Mouse (Mus musculus) limb, embryonic 15.5 days (tissue): ENCODE data around the gene Pxdn. TPM values are rescaled to one million over a fixed set of nuclear protein-coding genes. Genes with fewer than 3 reads are reported as not detected.

Source experiments
- ATAC-seq: fragments of 200-750 bp; cut with Nextera tagmentation; 2 replicates; pipeline ENCODE4 v1.8.0; 2017; ENCODE audit warnings: low read depth, moderate TSS enrichment; ENCODE audit not compliant: insufficient number of reproducible peaks, low FRiP score, low TSS enrichment
- H3K27ac ChIP-seq: fragments of 300-500 bp; sonication (generic); 2 replicates; pipeline ENCODE4 v1.5.1; 2015; ENCODE audit warnings: moderate library complexity, mild to moderate bottlenecking, inconsistent platforms
- H3K27me3 ChIP-seq: fragments of 300-500 bp; sonication (generic); 2 replicates; pipeline ENCODE4 v1.6.1; 2015; ENCODE audit warnings: inconsistent platforms
- H3K36me3 ChIP-seq: fragments of 300-500 bp; sonication (generic); 2 replicates; pipeline ENCODE4 v1.6.1; 2015; ENCODE audit warnings: inconsistent platforms
- H3K4me1 ChIP-seq: fragments of 300-500 bp; sonication (generic); 2 replicates; pipeline ENCODE4 v1.6.1; 2015; ENCODE audit warnings: inconsistent platforms
- H3K4me2 ChIP-seq: fragments of 300-500 bp; sonication (generic); 2 replicates; pipeline ENCODE4 v1.6.1; 2015; ENCODE audit warnings: mild to moderate bottlenecking, inconsistent platforms
- H3K4me3 ChIP-seq: fragments of 300-500 bp; sonication (generic); 2 replicates; pipeline ENCODE4 v1.5.1; 2015; ENCODE audit warnings: mild to moderate bottlenecking, inconsistent platforms
- H3K9ac ChIP-seq: fragments of 300-500 bp; sonication (generic); 2 replicates; pipeline ENCODE4 v1.6.1; 2015; ENCODE audit warnings: inconsistent platforms
- H3K9me3 ChIP-seq: fragments of 300-500 bp; sonication (generic); 2 replicates; pipeline ENCODE4 v1.6.1; 2016; ENCODE audit warnings: inconsistent platforms
- WGBS: fragments of 180-500 bp; shearing (Covaris S2); methylation state at CpG from one replicate; pipeline ENCODE4 v1.1.7; 2015; 5-methylcytosine and 5-hydroxymethylcytosine counted together
- polyA plus RNA-seq: library from polyadenylated mRNA; unstranded; fragments of >200 nt; fragmentation: Nextera tagmentation; extraction: Ambion mirVana; gene quantifications from 2 replicates; pipeline ENCODE4 v1.2.1, GENCODE M21; 2015

The Pxdn gene
- 103 and 110 TPM in 2 replicates for polyA plus RNA-seq

DNA sequence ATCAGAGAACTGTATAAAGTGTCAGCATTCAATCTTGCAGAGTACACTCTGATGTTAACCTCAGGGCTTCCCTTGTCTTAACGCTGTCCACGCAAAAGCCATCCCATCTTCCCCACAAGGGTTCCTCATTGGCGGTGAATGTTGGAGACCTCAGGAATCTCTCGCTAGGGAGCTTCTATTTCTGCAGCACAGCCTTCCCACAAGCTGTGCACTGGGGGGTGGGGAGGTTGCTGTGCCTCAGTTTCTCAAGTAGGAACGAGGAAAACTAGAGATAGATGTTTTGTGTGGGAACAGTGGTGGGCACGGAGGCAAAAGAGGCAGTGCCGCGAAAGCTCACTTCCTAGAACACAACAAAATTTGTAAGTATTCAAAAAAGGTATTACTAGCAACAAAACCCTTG is at the start of gene Pxdn:
Gene Pxdn, plus strand, starts transcription at position 301 of the 400 bp plus-strand sequence.
- Histone ChIP-seq H3K4me2 (peak within 1 kb of the TSS; percentile 63), H3K36me3 (0 out of 2 replicates have a peak, but pooled peaks cover 3% of the 10 kb centered on the region), H3K9ac (peak within 1 kb of the TSS; percentile 83), H3K27ac (peak within 1 kb of the TSS; percentile 93), H3K4me3 (peak within 1 kb of the TSS; percentile 78), H3K9me3 (no peaks in the 10 kb centered on the region), H3K27me3 (no peaks in the 10 kb centered on the region), H3K4me1 (peaks cover 42% of the 10 kb centered on the region)
- no peak for ATAC-seq
- 42% methylated on average over 8 of the region's 8 CpGs for WGBS

DNA sequence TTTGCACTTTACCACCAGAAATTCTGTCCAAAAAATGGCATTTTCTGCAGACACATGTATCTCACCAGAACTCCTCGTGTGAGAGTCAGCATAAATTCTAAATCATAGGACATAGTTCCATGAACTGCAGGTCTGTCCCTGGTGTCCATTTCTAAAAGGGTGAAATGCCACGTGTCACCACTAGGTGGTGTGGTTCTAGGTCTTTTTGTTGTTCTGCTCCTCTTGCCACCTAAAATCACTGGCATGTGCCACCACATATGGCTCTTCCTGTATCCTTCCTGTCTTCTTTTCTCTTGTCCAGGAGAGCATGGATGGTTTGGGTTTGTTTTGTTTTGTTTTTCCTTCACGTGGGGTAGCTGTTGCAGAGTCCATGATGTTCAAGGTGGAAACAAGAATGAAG is 42.7 kb upstream of the Pxdn start:
- 13% methylated on average over 3 of the region's 3 CpGs for WGBS
- H3K4me3 ChIP-seq, result no peak overlapping the region
- no peak overlapping the region for H3K4me2 ChIP-seq
- H3K27me3 ChIP-seq, result no peaks in the 10 kb centered on the region
- ATAC-seq, result no peak
- no peaks in the 10 kb centered on the region for H3K36me3 ChIP-seq
- H3K4me1 ChIP-seq, result no peaks in the 10 kb centered on the region
- no peak overlapping the region for H3K9ac ChIP-seq
- no peaks in the 10 kb centered on the region for H3K9me3 ChIP-seq
- no peak overlapping the region for H3K27ac ChIP-seq

DNA sequence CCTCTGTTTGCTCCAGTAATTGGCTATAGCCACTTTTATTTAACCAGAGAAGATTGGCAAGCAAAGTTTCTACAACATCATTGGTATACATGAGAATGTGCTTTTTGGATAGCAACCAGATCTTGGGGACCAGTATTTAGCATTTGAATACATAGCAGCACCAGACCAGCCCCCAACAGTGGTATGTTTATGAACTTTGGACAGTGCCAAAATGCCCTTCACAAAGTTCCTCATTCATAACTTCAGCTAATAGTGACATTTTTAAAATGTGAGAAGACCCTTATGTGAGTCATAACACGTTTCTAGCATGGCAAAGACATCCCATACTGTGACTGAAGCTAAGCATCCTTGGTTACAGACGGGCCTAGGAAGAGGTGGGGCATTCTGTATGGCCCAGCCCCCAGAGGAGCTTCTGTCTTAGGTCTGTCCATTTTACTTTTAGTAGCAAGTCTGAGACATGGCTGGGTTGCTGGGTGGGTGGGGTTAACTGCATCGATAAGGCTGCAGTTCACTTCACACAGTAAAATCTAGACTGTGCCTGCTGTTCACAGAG is 39.8 kb upstream of the Pxdn start:
- no peak overlapping the region for H3K9ac ChIP-seq
- no peak for ATAC-seq
- no peak overlapping the region for H3K27ac ChIP-seq
- no peaks in the 10 kb centered on the region for H3K27me3 ChIP-seq
- H3K4me3 ChIP-seq, result no peak overlapping the region
- no peak overlapping the region for H3K4me2 ChIP-seq
- 74% methylated on average over 3 of the region's 3 CpGs for WGBS
- H3K4me1 ChIP-seq, result no peaks in the 10 kb centered on the region
- no peaks in the 10 kb centered on the region for H3K9me3 ChIP-seq
- H3K36me3 ChIP-seq, result no peaks in the 10 kb centered on the region

DNA sequence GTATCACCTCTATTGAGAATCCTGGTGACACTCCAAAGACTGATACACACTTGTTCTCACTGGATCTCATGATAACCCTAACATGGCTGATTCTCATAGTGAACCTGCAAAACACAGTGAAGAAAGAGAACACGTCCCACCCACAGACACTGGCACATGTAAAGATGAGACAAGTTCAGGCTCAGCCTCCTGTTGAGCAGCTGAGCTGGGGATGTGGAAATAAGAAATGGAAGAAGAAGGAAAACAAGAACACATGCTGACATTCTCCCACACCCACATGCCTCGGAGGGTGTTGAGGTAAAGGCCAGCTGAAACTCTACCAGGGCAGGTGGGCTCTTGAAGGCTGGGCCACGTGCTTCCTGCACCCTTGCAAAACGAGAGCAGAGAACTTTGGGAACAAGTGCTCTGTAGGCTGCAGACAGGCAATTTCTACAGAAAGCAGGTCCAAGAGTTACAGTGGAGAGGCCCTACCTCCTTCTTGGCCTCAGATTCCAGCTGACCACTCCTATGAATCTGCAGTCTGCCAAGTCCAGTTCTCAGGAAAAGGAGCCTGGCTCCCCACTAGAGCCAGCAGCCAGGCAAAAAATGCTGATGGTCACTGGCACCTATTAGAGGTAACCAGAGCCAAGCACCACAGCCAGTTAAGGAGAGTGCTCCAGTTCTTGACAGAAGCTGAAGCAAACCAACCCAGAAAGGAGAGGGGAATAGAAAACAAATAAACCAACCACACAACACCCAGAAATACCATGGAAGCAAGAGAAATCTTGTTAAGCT is 33.1 kb upstream of the Pxdn start:
- 60% methylated on average over 4 of the region's 4 CpGs for WGBS
- Histone ChIP-seq H3K4me2 (no peak overlapping the region), H3K4me3 (no peak overlapping the region), H3K4me1 (peaks cover 18% of the 10 kb centered on the region; the same call in 1 of the 2 replicates), H3K27ac (no peak overlapping the region), H3K27me3 (no peaks in the 10 kb centered on the region), H3K36me3 (no peaks in the 10 kb centered on the region), H3K9me3 (no peaks in the 10 kb centered on the region), H3K9ac (no peak overlapping the region)
- ATAC-seq, result no peak

DNA sequence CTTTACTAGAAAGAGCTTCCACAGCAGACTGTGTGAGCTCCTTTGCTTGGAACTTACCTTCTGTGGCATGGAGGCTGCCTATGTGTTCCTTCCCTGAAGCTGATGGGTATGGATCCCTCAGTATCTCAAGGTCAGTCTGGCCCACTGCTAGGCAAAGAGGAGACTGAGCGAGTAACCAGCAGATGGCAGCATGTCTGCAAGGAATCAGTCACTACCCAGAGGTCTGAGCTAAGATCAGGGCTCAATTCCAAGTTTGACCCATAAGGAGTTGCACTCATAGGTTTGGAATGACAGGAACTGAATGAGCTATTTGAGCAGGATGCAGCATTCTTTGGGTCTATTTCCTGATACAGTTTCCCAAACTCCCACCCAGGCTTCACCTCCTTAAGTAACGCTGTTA is 30.4 kb upstream of the Pxdn start:
- Histone ChIP-seq H3K4me2 (no peak overlapping the region), H3K36me3 (no peaks in the 10 kb centered on the region), H3K4me3 (no peak overlapping the region), H3K4me1 (peaks cover 18% of the 10 kb centered on the region; the same call in 1 of the 2 replicates), H3K27ac (0 out of 2 replicates have a peak overlapping the region, but pooled peaks have one; percentile 9), H3K9ac (no peak overlapping the region), H3K27me3 (no peaks in the 10 kb centered on the region), H3K9me3 (no peaks in the 10 kb centered on the region)
- no peak for ATAC-seq
- WGBS, result 38% methylated on average over 2 of the region's 2 CpGs

DNA sequence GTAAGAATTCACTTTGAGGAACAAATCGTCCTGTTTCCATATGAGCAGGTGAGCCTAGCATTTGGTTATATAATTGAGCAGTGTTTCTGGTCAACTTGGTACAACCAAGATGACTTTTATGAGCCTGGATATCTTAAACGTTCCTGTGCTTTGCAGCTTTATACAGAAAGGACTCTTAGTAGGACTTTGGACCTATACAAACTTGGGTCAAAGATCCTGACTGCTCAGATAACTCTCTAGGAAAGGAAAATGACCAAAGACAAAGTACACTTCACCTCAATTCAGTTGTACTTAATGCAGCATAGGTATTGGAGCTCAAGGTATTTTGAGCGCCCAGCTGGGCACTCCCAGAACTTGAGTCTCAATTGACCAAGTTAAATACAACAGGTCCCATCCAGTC is 21.3 kb upstream of the Pxdn start:
- Histone ChIP-seq H3K4me1 (no peaks in the 10 kb centered on the region), H3K4me2 (no peak overlapping the region), H3K4me3 (no peak overlapping the region), H3K27me3 (no peaks in the 10 kb centered on the region), H3K9ac (no peak overlapping the region), H3K27ac (no peak overlapping the region), H3K36me3 (no peaks in the 10 kb centered on the region), H3K9me3 (no peaks in the 10 kb centered on the region)
- 82% methylated on average over 3 of the region's 3 CpGs for WGBS
- ATAC-seq, result no peak

DNA sequence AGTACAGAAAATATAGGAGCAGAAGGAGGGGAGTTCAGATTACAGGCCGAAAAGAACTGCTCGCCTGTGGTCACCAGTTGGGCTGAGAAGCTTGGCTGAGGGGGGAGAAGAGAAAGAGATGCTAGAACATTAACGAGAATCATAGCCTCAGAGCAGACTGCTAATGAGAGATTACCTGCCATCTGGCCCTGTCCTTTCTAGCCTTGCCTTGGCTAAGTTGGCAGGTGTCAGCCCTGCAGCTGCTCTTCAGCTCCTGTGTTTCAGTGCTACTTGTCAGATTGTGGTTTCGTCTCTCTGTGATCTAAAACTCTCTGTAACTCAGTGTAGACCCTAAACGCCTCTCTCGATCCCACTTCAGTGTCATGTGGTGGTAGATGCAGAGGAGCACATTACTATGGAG is 20.6 kb upstream of the Pxdn start:
- Histone ChIP-seq H3K4me2 (no peak overlapping the region), H3K9ac (no peak overlapping the region), H3K27ac (no peak overlapping the region), H3K4me1 (no peaks in the 10 kb centered on the region), H3K4me3 (no peak overlapping the region), H3K27me3 (no peaks in the 10 kb centered on the region), H3K9me3 (no peaks in the 10 kb centered on the region), H3K36me3 (no peaks in the 10 kb centered on the region)
- 76% methylated on average over 6 of the region's 6 CpGs for whole genome bisulfite sequencing
- no peak for ATAC-seq

DNA sequence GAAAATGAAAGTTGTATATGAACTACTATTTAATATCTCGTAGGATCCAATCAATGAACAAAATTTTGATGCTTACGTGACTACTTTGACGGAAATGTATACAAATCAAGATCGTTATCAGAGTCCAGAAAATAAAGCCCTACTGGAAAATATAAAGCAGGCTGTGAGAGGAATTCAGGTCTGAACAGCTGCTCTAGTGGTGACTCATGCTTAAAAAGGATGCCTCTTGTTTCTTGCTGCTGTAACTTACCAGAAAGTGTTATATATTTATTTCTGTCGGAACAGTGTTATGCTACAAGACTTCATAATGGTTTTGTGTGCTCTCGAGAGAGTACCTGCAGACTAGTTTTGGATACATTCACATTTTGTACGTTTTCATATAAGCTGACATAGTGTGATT is 17.1 kb upstream of the Pxdn start:
- Histone ChIP-seq H3K27ac (no peak overlapping the region), H3K36me3 (no peaks in the 10 kb centered on the region), H3K4me2 (no peak overlapping the region), H3K4me1 (no peaks in the 10 kb centered on the region), H3K4me3 (no peak overlapping the region), H3K27me3 (no peaks in the 10 kb centered on the region), H3K9ac (no peak overlapping the region), H3K9me3 (no peaks in the 10 kb centered on the region)
- WGBS, result 61% methylated on average over 7 of the region's 7 CpGs
- ATAC-seq, result no peak

DNA sequence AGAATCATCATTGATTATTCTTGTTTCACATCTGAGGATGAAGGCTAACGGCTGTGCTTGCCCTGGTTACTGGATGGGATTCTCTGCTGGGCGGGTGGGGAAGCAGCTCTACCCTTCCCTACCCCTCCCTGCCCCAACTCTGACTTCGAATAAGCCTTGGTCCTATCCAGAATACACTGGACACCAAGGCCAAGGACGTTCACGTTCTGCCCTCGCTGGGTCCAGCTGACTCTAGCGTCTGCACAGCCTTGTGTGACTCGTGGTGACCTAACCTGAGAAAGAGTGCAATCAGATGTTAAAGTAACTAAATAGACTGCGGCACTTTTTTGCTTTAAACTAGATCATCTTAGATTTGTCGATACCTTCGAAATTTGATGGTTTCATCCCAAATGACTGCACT is 15.9 kb upstream of the Pxdn start:
- ATAC-seq, result no peak
- H3K4me3 ChIP-seq, result no peak overlapping the region
- H3K27me3 ChIP-seq, result no peaks in the 10 kb centered on the region
- WGBS, result 77% methylated on average over 11 of the region's 11 CpGs
- no peaks in the 10 kb centered on the region for H3K4me1 ChIP-seq
- no peaks in the 10 kb centered on the region for H3K9me3 ChIP-seq
- no peaks in the 10 kb centered on the region for H3K36me3 ChIP-seq
- H3K27ac ChIP-seq, result no peak overlapping the region
- H3K4me2 ChIP-seq, result no peak overlapping the region
- no peak overlapping the region for H3K9ac ChIP-seq

DNA sequence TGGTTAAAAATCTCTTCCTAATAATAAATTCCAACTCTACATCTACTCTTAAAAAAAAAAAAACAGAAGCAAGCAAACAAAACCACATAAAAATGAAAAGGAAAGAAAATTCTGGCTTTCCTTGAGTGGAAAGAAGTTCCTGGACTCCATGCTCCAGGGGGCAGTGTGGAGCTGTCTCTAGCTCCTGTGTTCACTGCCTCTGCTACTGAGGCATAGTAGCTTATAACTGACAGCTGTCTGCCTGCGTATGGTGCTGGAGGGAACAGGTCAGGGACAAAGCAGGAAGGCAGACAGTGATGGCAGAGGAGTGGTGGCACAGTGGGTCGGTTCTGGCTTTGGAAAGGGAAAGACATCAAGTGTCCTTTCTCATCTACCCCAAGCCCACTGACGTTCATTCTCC is 10.5 kb upstream of the Pxdn start:
- WGBS, result 34% methylated on average over 3 of the region's 3 CpGs
- no peak for ATAC-seq
- no peaks in the 10 kb centered on the region for H3K27me3 ChIP-seq
- no peak overlapping the region for H3K9ac ChIP-seq
- H3K4me1 ChIP-seq, result no peaks in the 10 kb centered on the region
- no peak overlapping the region for H3K4me2 ChIP-seq
- no peak overlapping the region for H3K27ac ChIP-seq
- no peaks in the 10 kb centered on the region for H3K9me3 ChIP-seq
- no peak overlapping the region for H3K4me3 ChIP-seq
- no peaks in the 10 kb centered on the region for H3K36me3 ChIP-seq

DNA sequence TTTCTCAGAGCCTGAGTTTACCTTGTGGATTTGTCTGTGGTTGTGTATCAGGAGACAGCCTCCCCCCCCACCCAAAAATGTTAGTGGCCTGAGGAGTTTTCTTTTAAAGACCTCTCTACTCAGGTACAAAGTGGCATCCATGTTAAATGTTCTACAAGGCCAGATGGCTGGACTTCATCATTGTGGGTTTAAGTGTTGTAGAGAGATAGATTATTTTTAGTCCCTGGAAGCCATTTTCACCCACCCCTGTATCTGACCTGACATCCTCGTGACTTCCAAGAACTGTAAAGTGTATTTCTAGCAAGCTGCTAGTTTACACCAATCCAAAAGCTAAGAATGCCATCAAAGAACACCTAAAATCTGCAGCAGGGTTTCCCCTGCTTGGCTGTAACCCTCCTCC is 6.8 kb upstream of the Pxdn start:
- Histone ChIP-seq H3K4me1 (0 out of 2 replicates have a peak, but pooled peaks cover 2% of the 10 kb centered on the region), H3K4me2 (no peak overlapping the region), H3K36me3 (no peaks in the 10 kb centered on the region), H3K9me3 (no peaks in the 10 kb centered on the region), H3K27ac (no peak overlapping the region), H3K27me3 (no peaks in the 10 kb centered on the region), H3K4me3 (no peak overlapping the region), H3K9ac (no peak overlapping the region)
- no peak for ATAC-seq
- 61% methylated on average over 1 of the region's 1 CpGs for WGBS

DNA sequence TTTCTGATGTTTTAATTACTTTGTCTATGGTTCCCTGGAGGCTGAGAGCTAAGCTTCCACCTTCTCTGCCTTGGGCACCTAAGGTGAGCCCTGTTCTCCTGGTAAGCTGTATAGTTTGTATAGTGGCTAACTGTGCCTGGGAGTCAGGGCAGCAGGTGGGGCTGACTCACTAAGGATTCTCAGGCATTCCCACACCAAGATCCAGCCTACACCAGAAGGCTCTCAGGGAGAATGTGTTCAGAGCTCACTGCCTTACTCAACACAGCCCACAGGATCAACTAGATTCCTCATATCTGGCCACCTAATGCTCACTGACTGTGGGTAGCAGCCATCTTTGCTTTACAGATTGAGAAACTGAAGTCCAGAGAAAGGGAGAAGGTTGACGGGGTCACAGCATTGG is 4.5 kb upstream of the Pxdn start:
- Histone ChIP-seq H3K27me3 (no peaks in the 10 kb centered on the region), H3K4me3 (no peak overlapping the region), H3K9ac (no peak overlapping the region), H3K27ac (no peak overlapping the region), H3K36me3 (no peaks in the 10 kb centered on the region), H3K9me3 (no peaks in the 10 kb centered on the region), H3K4me1 (peaks cover 10% of the 10 kb centered on the region), H3K4me2 (no peak overlapping the region)
- ATAC-seq, result no peak
- WGBS, result 96% methylated on average over 1 of the region's 1 CpGs
